Mouse (Mus musculus) thymus, adult 2 months (tissue): ENCODE data around the gene Pkp1.

ENCODE experiments used
- CTCF ChIP-seq: fragments of 200-500 bp; IDR thresholded peaks from 2 replicates; pipeline ENCODE4 v1.5.1; 2012; ENCODE audit warnings: mild to moderate bottlenecking, control low read depth, low read length, moderate library complexity, borderline replicate concordance; ENCODE audit not compliant: control insufficient read depth, poor library complexity, insufficient read depth; ENCODE audit errors: extremely low read depth
- POLR2A ChIP-seq: fragments of 200-500 bp; IDR thresholded peaks from 2 replicates; pipeline ENCODE4 v1.6.1; 2012; ENCODE audit warnings: mild to moderate bottlenecking, low read length, control low read depth, moderate library complexity; ENCODE audit not compliant: control insufficient read depth, poor library complexity, insufficient read depth; ENCODE audit errors: extremely low read depth

- TF ChIP-seq CTCF, result no peak
- TF ChIP-seq POLR2A, result no peak
These were observed 54.2 kb downstream of the Pkp1 start for GRCm38 (mm10) chr1:135864830-135865229.
